Mouse (Mus musculus): ENCODE measurements around the gene Fchsd2. TPM values are rescaled to one million over a fixed set of nuclear protein-coding genes. Genes with fewer than 3 reads are reported as not detected.

Gene Fchsd2
- polyA plus RNA-seq, 1 experiment, result 68.2 TPM

DNA sequence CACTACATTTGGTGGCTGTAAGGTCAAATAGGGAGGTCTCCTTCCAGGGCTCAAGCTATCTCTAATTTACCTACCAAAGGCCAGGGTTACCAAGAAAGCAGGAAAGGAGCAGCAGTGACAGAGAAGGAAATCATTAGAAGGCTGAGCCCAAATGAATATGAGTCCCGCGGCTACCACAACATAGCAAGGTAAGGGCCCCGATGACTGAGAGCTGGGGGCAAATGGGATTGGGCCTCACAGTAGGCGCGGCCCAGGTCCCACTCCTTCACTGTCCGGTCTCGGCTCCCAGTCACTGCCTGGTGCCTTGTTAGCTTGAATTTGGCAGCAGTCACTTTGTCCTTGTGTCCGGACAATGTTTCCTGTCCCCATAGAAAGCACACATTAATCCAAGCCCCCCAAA lies 199.0 kb downstream of the Fchsd2 start:
- no peak overlapping the region for H3K27ac ChIP-seq (ENCODE audit: insufficient read depth, low read depth, low read length)
- H3K4me1 ChIP-seq (ENCODE audit: control insufficient read depth, insufficient read depth, low read length), result peaks cover 4% of the 10 kb centered on the region; the same call in 1 of the 2 replicates
- 90% methylated on average over 8 of the region's 8 CpGs for WGBS
- TF ChIP-seq CTCF (IDR thresholded peaks at IDR 0.05; ENCODE audit: insufficient read depth, low read depth, low read length) (no peak), POLR2A (IDR thresholded peaks at IDR 0.05; ENCODE audit: insufficient read depth, low read depth, low read length) (no peak)
- H3K4me3 ChIP-seq (ENCODE audit: insufficient read depth, low read depth, low read length), result no peak overlapping the region

DNA sequence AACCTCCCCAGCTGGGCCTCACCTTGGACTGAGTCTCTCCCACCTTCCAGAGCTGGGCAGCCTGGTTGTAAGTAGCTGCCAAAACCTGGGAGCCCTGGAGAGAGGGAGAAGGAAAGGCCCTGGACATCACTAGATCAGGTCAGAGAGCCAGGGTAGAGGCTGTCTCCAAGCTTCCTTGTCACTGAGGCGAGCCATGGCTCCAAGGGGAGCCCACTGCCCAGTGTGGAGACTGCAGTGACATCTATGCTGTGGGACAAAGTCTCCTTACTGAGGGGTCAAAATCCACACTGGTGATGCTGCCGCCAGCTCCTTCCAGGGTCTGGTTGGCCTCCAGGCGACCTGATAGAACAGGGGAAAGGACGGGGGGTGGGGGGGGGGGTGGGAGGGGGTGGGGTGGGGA lies 199.4 kb downstream of the Fchsd2 start:
- H3K4me1 ChIP-seq (ENCODE audit: control insufficient read depth, insufficient read depth, low read length), result peaks cover 8% of the 10 kb centered on the region
- WGBS, result 94% methylated on average over 2 of the region's 4 CpGs

DNA sequence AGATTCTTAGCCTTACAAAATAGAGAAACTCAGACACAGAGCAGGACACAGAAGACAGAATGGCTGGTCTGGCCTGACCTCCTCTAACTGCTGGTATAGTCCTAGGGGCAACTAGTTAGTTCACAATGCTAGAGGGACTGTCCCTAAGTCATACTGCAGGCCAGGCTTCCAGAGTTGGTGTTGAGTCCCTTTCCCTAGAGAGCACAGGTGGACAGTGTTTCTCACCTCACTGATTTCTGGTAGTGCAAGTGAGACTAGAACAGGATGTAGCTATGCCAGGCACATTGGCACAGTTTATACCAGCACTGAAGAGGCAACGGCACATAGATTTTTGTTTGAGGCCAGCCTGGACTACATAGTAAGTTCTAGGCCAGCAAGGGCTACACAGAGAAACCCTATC lies 200.0 kb downstream of the Fchsd2 start:
- TF ChIP-seq CTCF (IDR thresholded peaks at IDR 0.05; ENCODE audit: insufficient read depth, low read depth, low read length) (no peak), POLR2A (IDR thresholded peaks at IDR 0.05; ENCODE audit: insufficient read depth, low read depth, low read length) (no peak)
- Histone ChIP-seq H3K27ac (ENCODE audit: insufficient read depth, low read depth, low read length) (no peak overlapping the region), H3K4me3 (ENCODE audit: insufficient read depth, low read depth, low read length) (no peak overlapping the region), H3K4me1 (ENCODE audit: control insufficient read depth, insufficient read depth, low read length) (peaks cover 9% of the 10 kb centered on the region)
- 92% methylated on average over 1 of the region's 1 CpGs for WGBS

More for the DNA sequence above, 199.4 kb downstream of the Fchsd2 start:
- Histone ChIP-seq H3K27ac (ENCODE audit: insufficient read depth, low read depth, low read length) (no peak overlapping the region), H3K4me3 (ENCODE audit: insufficient read depth, low read depth, low read length) (no peak overlapping the region)
- TF ChIP-seq CTCF (IDR thresholded peaks at IDR 0.05; ENCODE audit: insufficient read depth, low read depth, low read length) (no peak), POLR2A (IDR thresholded peaks at IDR 0.05; ENCODE audit: insufficient read depth, low read depth, low read length) (no peak)

DNA sequence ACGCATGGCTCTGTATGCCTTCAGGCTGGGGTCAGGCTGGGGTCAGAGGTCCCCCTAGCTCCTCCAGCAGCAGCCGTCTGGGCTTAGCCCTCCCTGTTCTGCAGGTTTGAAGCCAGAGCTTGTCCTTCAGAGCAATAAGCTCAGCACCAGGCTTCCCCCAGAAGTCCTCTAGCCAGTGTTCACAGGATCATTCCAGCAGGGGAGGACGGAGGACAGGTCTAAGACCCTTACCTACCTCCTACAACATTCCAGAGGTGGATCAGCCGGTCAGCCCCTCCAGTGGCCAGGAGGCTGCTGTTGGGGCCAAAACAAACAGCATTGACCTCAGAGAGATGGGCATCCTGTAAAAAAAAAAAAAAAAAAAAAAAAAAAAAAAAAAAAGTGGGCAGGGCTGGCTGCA lies 200.5 kb downstream of the Fchsd2 start:
- TF ChIP-seq CTCF (IDR thresholded peaks at IDR 0.05; ENCODE audit: insufficient read depth, low read depth, low read length), result no peak
- no peak for TF ChIP-seq POLR2A (IDR thresholded peaks at IDR 0.05; ENCODE audit: insufficient read depth, low read depth, low read length)
- H3K27ac ChIP-seq (ENCODE audit: insufficient read depth, low read depth, low read length), result no peak overlapping the region
- H3K4me3 ChIP-seq (ENCODE audit: insufficient read depth, low read depth, low read length), result no peak overlapping the region
- WGBS, result 71% methylated on average over 4 of the region's 4 CpGs
- H3K4me1 ChIP-seq (ENCODE audit: control insufficient read depth, insufficient read depth, low read length), result peaks cover 12% of the 10 kb centered on the region

DNA sequence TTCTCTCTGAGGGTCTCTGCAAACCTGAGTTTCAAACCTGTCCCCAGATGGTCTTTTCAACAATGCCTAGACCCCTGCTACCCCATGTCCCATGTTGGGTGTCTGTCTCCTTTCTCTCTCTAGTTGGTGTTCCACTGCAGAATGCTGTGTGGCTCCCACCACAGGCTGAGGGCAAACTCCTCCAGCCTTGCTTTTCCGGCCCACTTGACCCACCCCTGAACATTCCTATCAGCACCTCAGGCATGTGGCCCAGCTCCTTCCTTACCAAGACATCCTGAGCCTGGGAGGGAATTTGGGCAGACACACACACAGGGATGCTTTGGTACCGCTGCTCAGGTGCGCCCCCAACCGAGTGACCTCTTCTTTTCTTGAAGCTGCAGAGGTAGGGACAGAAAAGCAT lies 200.9 kb downstream of the Fchsd2 start:
- 59% methylated on average over 4 of the region's 4 CpGs for WGBS
- TF ChIP-seq POLR2A (IDR thresholded peaks at IDR 0.05; ENCODE audit: insufficient read depth, low read depth, low read length), result no peak
- H3K4me1 ChIP-seq (ENCODE audit: control insufficient read depth, insufficient read depth, low read length), result peaks cover 12% of the 10 kb centered on the region
- no peak overlapping the region for H3K27ac ChIP-seq (ENCODE audit: insufficient read depth, low read depth, low read length)
- no peak overlapping the region for H3K4me3 ChIP-seq (ENCODE audit: insufficient read depth, low read depth, low read length)

DNA sequence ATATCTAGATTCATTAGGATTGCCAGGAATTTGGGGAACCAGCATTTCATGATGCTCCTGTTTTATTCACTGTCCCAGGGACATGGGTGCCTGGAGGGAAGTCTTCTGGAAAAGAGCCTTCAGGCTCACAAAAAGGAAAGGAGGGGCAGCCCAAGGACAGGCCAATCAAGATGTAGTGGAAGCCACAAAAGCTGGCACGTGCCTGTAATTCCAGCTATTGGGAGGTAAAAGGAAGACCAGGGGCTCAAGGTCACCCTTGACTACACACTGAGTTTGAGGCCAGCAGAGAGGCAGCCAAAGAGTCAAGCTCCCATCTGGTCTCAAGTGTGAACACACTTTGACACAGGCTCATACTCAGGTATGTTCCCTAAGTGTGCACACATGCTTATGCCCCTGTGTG lies 202.8 kb downstream of the Fchsd2 start:
- H3K4me3 ChIP-seq (ENCODE audit: insufficient read depth, low read depth, low read length), result no peak overlapping the region
- H3K4me1 ChIP-seq (ENCODE audit: control insufficient read depth, insufficient read depth, low read length), result peaks cover 17% of the 10 kb centered on the region
- no peak overlapping the region for H3K27ac ChIP-seq (ENCODE audit: insufficient read depth, low read depth, low read length)
- no peak for TF ChIP-seq POLR2A (IDR thresholded peaks at IDR 0.05; ENCODE audit: insufficient read depth, low read depth, low read length)
- TF ChIP-seq CTCF (IDR thresholded peaks at IDR 0.05; ENCODE audit: insufficient read depth, low read depth, low read length), result no peak
- WGBS, result 63% methylated on average over 1 of the region's 1 CpGs

DNA sequence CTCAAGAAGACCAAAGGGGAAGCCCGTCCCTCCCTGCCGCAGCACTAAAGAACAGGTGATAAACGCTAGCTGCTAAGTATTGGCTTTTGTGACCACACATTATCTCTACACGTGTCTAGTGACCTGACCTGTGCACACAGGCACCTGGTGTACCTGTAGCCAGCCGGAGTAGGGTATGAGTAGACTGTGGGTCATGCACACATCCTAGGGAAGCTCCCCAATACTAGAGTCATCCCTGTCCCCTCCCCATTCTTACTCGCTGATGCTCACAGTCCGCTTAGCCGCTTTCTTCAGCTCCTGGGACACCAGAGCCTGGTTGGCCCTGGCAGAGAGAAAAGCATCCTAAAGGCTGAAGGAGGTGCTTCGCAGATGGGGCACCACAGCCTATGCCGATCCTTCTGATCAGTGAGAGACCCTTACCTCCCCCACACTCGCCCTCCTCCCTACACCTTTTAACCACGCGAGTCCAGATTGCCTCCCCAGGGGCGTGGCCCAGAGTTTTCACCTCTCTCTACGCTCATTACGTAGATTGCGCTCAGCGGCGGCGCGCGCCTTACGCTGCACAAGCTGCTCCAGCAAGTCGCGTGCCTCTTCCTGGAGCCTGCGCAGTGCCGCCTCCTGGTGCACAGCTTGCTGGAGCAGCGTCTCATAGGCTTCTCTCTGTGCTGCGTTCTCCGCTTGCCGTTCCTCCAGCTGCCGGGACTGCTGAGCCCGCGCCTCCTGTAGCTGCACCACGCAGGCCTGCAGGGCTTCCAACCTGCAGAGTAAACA lies 203.8 kb downstream of the Fchsd2 start:
- WGBS, result 11% methylated on average over 35 of the region's 35 CpGs
- no peak for TF ChIP-seq CTCF (IDR thresholded peaks at IDR 0.05; ENCODE audit: insufficient read depth, low read depth, low read length)
- no peak for TF ChIP-seq POLR2A (IDR thresholded peaks at IDR 0.05; ENCODE audit: insufficient read depth, low read depth, low read length)
- H3K4me1 ChIP-seq (ENCODE audit: control insufficient read depth, insufficient read depth, low read length), result peaks cover 21% of the 10 kb centered on the region
- H3K27ac ChIP-seq (ENCODE audit: insufficient read depth, low read depth, low read length), result peak overlapping the region; percentile 18; the same call in 1 of the 2 replicates
- H3K4me3 ChIP-seq (ENCODE audit: insufficient read depth, low read depth, low read length), result peak overlapping the region; percentile 34

DNA sequence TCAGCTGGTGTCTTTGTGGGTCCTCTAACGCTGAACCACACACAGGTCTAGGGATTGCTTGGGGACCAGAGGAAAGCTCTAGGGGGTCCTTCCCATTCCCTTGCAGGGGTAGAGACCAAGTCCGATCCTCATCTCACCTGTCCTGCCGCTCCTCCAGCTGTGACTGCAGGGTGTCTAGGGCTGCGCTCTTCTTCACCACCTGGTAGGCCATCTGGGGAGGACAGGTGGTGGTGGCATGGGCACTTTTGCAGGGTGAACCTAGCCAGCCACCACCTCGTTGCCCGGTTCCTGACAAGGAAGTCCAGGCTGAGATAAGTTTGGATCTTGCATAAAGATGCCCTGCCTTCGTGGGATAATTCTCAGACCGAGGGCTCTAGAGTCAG lies 204.4 kb downstream of the Fchsd2 start:
- 27% methylated on average over 8 of the region's 8 CpGs for WGBS
- peak overlapping the region; percentile 18; the same call in 1 of the 2 replicates for H3K27ac ChIP-seq (ENCODE audit: insufficient read depth, low read depth, low read length)
- TF ChIP-seq CTCF (IDR thresholded peaks at IDR 0.05; ENCODE audit: insufficient read depth, low read depth, low read length) (no peak), POLR2A (IDR thresholded peaks at IDR 0.05; ENCODE audit: insufficient read depth, low read depth, low read length) (no peak)

DNA sequence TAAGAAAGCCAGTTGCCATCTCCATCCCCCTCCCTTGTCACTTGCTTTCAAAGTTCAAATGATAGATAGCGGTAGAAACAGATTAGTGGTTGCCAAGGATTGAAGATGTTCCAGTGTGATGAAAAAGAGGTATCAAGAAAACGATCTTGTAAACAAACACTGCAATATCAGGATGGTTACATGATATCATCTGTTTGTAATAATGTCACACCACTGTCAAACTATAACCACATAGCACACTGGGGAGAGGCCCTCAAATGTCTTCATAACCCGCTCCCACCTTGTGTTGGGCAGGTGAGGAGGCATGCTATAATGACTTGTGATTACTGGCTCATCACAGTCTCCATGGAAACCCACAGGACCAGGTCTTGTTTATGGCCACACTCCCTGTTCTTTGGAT lies 205.7 kb downstream of the Fchsd2 start:
- Histone ChIP-seq H3K4me3 (ENCODE audit: insufficient read depth, low read depth, low read length) (no peak overlapping the region), H3K27ac (ENCODE audit: insufficient read depth, low read depth, low read length) (no peak overlapping the region), H3K4me1 (ENCODE audit: control insufficient read depth, insufficient read depth, low read length) (peaks cover 21% of the 10 kb centered on the region)
- WGBS, result 92% methylated on average over 3 of the region's 3 CpGs
- TF ChIP-seq CTCF (IDR thresholded peaks at IDR 0.05; ENCODE audit: insufficient read depth, low read depth, low read length) (no peak), POLR2A (IDR thresholded peaks at IDR 0.05; ENCODE audit: insufficient read depth, low read depth, low read length) (no peak)

More for the DNA sequence above, 204.4 kb downstream of the Fchsd2 start:
- Histone ChIP-seq H3K4me1 (ENCODE audit: control insufficient read depth, insufficient read depth, low read length) (peaks cover 21% of the 10 kb centered on the region), H3K4me3 (ENCODE audit: insufficient read depth, low read depth, low read length) (peak overlapping the region; percentile 34)
